ENCODE assay signal across 14 mouse cellular contexts in the genomic region with DNA sequence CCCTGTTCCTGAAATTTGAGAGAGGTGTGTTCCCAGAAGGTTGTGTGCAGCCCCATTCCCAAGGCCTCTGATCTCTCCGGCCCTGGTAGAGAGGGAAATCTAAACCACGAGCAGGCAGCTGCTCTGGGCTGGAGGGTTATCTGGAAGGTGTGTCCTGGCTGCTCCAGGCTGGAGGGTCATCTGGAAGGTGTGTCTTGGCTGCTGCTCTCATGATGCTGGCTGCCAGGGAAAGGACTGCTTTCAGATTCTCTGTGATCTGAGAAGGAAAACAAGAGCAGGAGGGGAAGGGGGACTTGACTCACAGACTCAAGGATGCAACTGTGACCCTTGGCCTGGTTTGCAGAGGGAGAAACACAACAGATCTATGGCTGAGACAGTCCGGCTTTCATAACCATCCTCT. TPM values are rescaled to one million over a fixed set of nuclear protein-coding genes. Genes with fewer than 3 reads are reported as not detected.
A peak's percentile ranks its signal among the peaks of the same experiment; 100 is the strongest.
DNase-seq lines count a peak whose midpoint lies in the region; ATAC-seq and TF ChIP-seq lines count a peak whose summit lies in the region.
"Had no signal": no experiment of that assay in that cellular context is flagged by ENCODE, and none has a peak within 500 bp of the region (broad histone marks: within the 10 kb centered on the region; RNA-seq: fewer than 3 reads in every experiment).

No protein-coding gene starts in this region.

- peak; percentile 93 for DNase-seq in heart, adult 11 months
- DNase-seq in heart, postnatal 25 days (ENCODE audit: low spot score), result no peak
- DNase-seq in midbrain, embryonic 11.5 days (ENCODE audit: low spot score, missing footprints), result peak; percentile 14
- no peak for DNase-seq in cerebellum, postnatal 25 days
- DNase-seq in spleen, postnatal 14 days (ENCODE audit: low spot score in 2 of 2), result no peak
- DNase-seq: adrenal gland, postnatal 14 days had no signal

- H3K9me3 ChIP-seq in midbrain, embryonic 11.5 days (ENCODE audit: control insufficient read depth, low read length), result no peaks in the 10 kb centered on the region
- no peaks in the 10 kb centered on the region for H3K9me3 ChIP-seq in midbrain, embryonic 16.5 days (replicated peaks; ENCODE audit: control insufficient read depth, low read length, poor library complexity, severe bottlenecking)
- no peaks in the 10 kb centered on the region for H3K9me3 ChIP-seq in embryonic facial prominence, embryonic 15.5 days (replicated peaks)
- H3K9me3 ChIP-seq: hindbrain, embryonic 12.5 days; liver, embryonic 12.5 days had no signal

- H3K36me3 ChIP-seq in midbrain, embryonic 11.5 days (ENCODE audit: control insufficient read depth, insufficient read depth, low read length), result no peaks in the 10 kb centered on the region
- H3K36me3 ChIP-seq in midbrain, embryonic 16.5 days (ENCODE audit: control insufficient read depth, insufficient read depth, low read length), result no peaks in the 10 kb centered on the region
- no peaks in the 10 kb centered on the region for H3K36me3 ChIP-seq in embryonic facial prominence, embryonic 15.5 days
- H3K36me3 ChIP-seq: hindbrain, embryonic 12.5 days; liver, embryonic 12.5 days had no signal

- no peak for ATAC-seq in midbrain, embryonic 11.5 days (ENCODE audit: low FRiP score)
- ATAC-seq in midbrain, embryonic 16.5 days, result no peak
- no peak for ATAC-seq in embryonic facial prominence, embryonic 15.5 days (ENCODE audit: insufficient number of reproducible peaks, low FRiP score, low TSS enrichment, low read depth)
- ATAC-seq: liver, embryonic 12.5 days; Patski had no signal

- TF ChIP-seq POLR2A in olfactory bulb, adult 2 months (IDR thresholded peaks at IDR 0.05; ENCODE audit: insufficient read depth, low read depth, low read length), result no peak

- H3K27me3 ChIP-seq in midbrain, embryonic 11.5 days (ENCODE audit: control insufficient read depth, insufficient read depth, low read length), result no peaks in the 10 kb centered on the region
- no peaks in the 10 kb centered on the region for H3K27me3 ChIP-seq in midbrain, embryonic 16.5 days (ENCODE audit: control insufficient read depth, insufficient read depth, low read depth, low read length)
- no peaks in the 10 kb centered on the region for H3K27me3 ChIP-seq in embryonic facial prominence, embryonic 15.5 days
- H3K27me3 ChIP-seq: hindbrain, embryonic 12.5 days; Patski had no signal

- no peak overlapping the region for H3K4me3 ChIP-seq in midbrain, embryonic 11.5 days (ENCODE audit: low read depth, low read length)
- H3K4me3 ChIP-seq in midbrain, embryonic 16.5 days (ENCODE audit: low read depth, low read length), result no peak overlapping the region
- no peak overlapping the region for H3K4me3 ChIP-seq in embryonic facial prominence, embryonic 15.5 days (replicated peaks)
- no peak overlapping the region for H3K4me3 ChIP-seq in olfactory bulb, adult 2 months (ENCODE audit: insufficient read depth, low read depth, low read length)
- H3K4me3 ChIP-seq: hindbrain, embryonic 12.5 days; liver, embryonic 12.5 days had no signal

- no peaks in the 10 kb centered on the region; the same call in 1 of the 2 replicates for H3K4me1 ChIP-seq in midbrain, embryonic 11.5 days (ENCODE audit: control insufficient read depth, insufficient read depth, low read length)
- peaks cover 6% of the 10 kb centered on the region for H3K4me1 ChIP-seq in midbrain, embryonic 16.5 days (ENCODE audit: control insufficient read depth, insufficient read depth, low read length)
- H3K4me1 ChIP-seq in embryonic facial prominence, embryonic 15.5 days, result peaks cover 53% of the 10 kb centered on the region
- peaks cover 29% of the 10 kb centered on the region for H3K4me1 ChIP-seq in olfactory bulb, adult 2 months (ENCODE audit: control insufficient read depth, insufficient read depth, low read length)

- no peak overlapping the region for H3K9ac ChIP-seq in midbrain, embryonic 11.5 days (ENCODE audit: low read length)
- H3K9ac ChIP-seq in midbrain, embryonic 16.5 days (ENCODE audit: low read depth, low read length), result no peak overlapping the region
- no peak overlapping the region for H3K9ac ChIP-seq in embryonic facial prominence, embryonic 15.5 days
- H3K9ac ChIP-seq: hindbrain, embryonic 12.5 days; liver, embryonic 12.5 days had no signal

- intact Hi-C loops in heart, postnatal 25 days (cut with DNase I), result no loop called here

- H3K27ac ChIP-seq in midbrain, embryonic 11.5 days (ENCODE audit: low read depth, low read length), result no peak overlapping the region
- H3K27ac ChIP-seq in midbrain, embryonic 16.5 days (ENCODE audit: low read length), result no peak overlapping the region
- peak overlapping the region; percentile 89 for H3K27ac ChIP-seq in embryonic facial prominence, embryonic 15.5 days (replicated peaks)
- H3K27ac ChIP-seq in olfactory bulb, adult 2 months (ENCODE audit: insufficient read depth, low read depth, low read length), result 0 out of 2 replicates have a peak overlapping the region, but pooled peaks have one; percentile 71
- H3K27ac ChIP-seq: liver, embryonic 12.5 days had no signal

- no peak for TF ChIP-seq CTCF in olfactory bulb, adult 2 months (IDR thresholded peaks at IDR 0.05; ENCODE audit: insufficient read depth, low read depth, low read length)

- WGBS in midbrain, embryonic 11.5 days, result 75% methylated on average over 3 of the region's 3 CpGs
- 78% methylated on average over 3 of the region's 3 CpGs for WGBS in midbrain, embryonic 16.5 days
- 53% methylated on average over 3 of the region's 3 CpGs for WGBS in embryonic facial prominence, embryonic 15.5 days
- WGBS in olfactory bulb, adult 2 months, result 84% methylated on average over 3 of the region's 3 CpGs

- no peak overlapping the region for H3K4me2 ChIP-seq in midbrain, embryonic 11.5 days
- H3K4me2 ChIP-seq in midbrain, embryonic 16.5 days (ENCODE audit: low read length), result no peak overlapping the region
- no peak overlapping the region for H3K4me2 ChIP-seq in embryonic facial prominence, embryonic 15.5 days (replicated peaks)
- H3K4me2 ChIP-seq: hindbrain, embryonic 12.5 days; liver, embryonic 12.5 days had no signal

RNA-seq across cellular contexts. Expression of gene Timp2, which starts 10.6 kb away (rescaled TPM):
- total RNA-seq in heart, postnatal 25 days (2021), result 100 to 1,000 TPM; 121 to 138 TPM
- 40.1 and 42.8 TPM in 2 replicates for polyA plus RNA-seq in midbrain, embryonic 11.5 days (2014; fragmentation: Nextera tagmentation; extraction: Ambion mirVana)
- polyA plus RNA-seq in midbrain, embryonic 16.5 days (2015; fragmentation: Nextera tagmentation; extraction: Ambion mirVana), result 83.6 and 98.8 TPM in 2 replicates
- 163 and 170 TPM in 2 replicates for polyA plus RNA-seq in embryonic facial prominence, embryonic 15.5 days (2015; fragmentation: Nextera tagmentation; extraction: Ambion mirVana)
- 247 and 441 TPM in 2 replicates for polyA plus RNA-seq in olfactory bulb, adult 2 months (2012; ENCODE audit: insufficient read depth, insufficient read length, low replicate concordance, missing spikeins)

RNA-seq across cellular contexts. Expression of gene Cep295nl, which starts 23.8 kb away (rescaled TPM):
- 1 to 10 TPM in 1 of 2 experiments, under 1 TPM in 1; 0.84 to 1.1 TPM for total RNA-seq in heart, postnatal 25 days (2021)
- polyA plus RNA-seq in midbrain, embryonic 11.5 days (2014; fragmentation: Nextera tagmentation; extraction: Ambion mirVana), result 0.23 and 0.40 TPM in 2 replicates
- 0.10 and 0.15 TPM in 2 replicates for polyA plus RNA-seq in midbrain, embryonic 16.5 days (2015; fragmentation: Nextera tagmentation; extraction: Ambion mirVana)
- 0.59 and 0.64 TPM in 2 replicates for polyA plus RNA-seq in embryonic facial prominence, embryonic 15.5 days (2015; fragmentation: Nextera tagmentation; extraction: Ambion mirVana)
- not detected in 2 replicates for polyA plus RNA-seq in olfactory bulb, adult 2 months (2012; ENCODE audit: insufficient read depth, insufficient read length, low replicate concordance, missing spikeins)
- total RNA-seq: megakaryocyte progenitor cell, adult 5-6 weeks had no signal
- polyA plus RNA-seq: stomach, embryonic 14.5 days had no signal

RNA-seq across cellular contexts. Expression of gene Lgals3bp, which starts 35.8 kb away (rescaled TPM):
- 10 to 100 TPM; 19.2 to 24.0 TPM for total RNA-seq in heart, postnatal 25 days (2021)
- polyA plus RNA-seq in midbrain, embryonic 11.5 days (2014; fragmentation: Nextera tagmentation; extraction: Ambion mirVana), result 1.7 and 1.8 TPM in 2 replicates
- polyA plus RNA-seq in midbrain, embryonic 16.5 days (2015; fragmentation: Nextera tagmentation; extraction: Ambion mirVana), result 3.8 and 4.4 TPM in 2 replicates
- 15.6 and 19.8 TPM in 2 replicates for polyA plus RNA-seq in embryonic facial prominence, embryonic 15.5 days (2015; fragmentation: Nextera tagmentation; extraction: Ambion mirVana)
- not detected in 2 replicates for polyA plus RNA-seq in olfactory bulb, adult 2 months (2012; ENCODE audit: insufficient read depth, insufficient read length, low replicate concordance, missing spikeins)

RNA-seq across cellular contexts. Expression of gene Cant1, which starts 52.8 kb away (rescaled TPM):
- 10 to 100 TPM; 16.0 to 17.2 TPM for total RNA-seq in heart, postnatal 25 days (2021)
- 19.4 and 21.7 TPM in 2 replicates for polyA plus RNA-seq in midbrain, embryonic 11.5 days (2014; fragmentation: Nextera tagmentation; extraction: Ambion mirVana)
- polyA plus RNA-seq in midbrain, embryonic 16.5 days (2015; fragmentation: Nextera tagmentation; extraction: Ambion mirVana), result 24.9 and 27.8 TPM in 2 replicates
- polyA plus RNA-seq in embryonic facial prominence, embryonic 15.5 days (2015; fragmentation: Nextera tagmentation; extraction: Ambion mirVana), result 34.2 and 38.0 TPM in 2 replicates
- polyA plus RNA-seq in olfactory bulb, adult 2 months (2012; ENCODE audit: insufficient read depth, insufficient read length, low replicate concordance, missing spikeins), result not detected in 2 replicates

Comparison
In these comparisons a context has a peak if more than half of its experiments do, and no peak if none do; other contexts are left out.
1. DNase-seq: peak in heart, adult 11 months (single experiment) and midbrain, embryonic 11.5 days (single experiment); none in heart, postnatal 25 days (single experiment), cerebellum, postnatal 25 days (0 of 2) and spleen, postnatal 14 days (0 of 2).
2. H3K27ac ChIP-seq: peak in embryonic facial prominence, embryonic 15.5 days (single experiment) and olfactory bulb, adult 2 months (single experiment); none in midbrain, embryonic 11.5 days (single experiment) and midbrain, embryonic 16.5 days (single experiment).